Mouse (Mus musculus): ENCODE measurements at regions not wholly inside any gene's neighbourhood (a gene's known extent, or its start where the extent isn't known, plus 50 kb on each side); places are given as distances from the start of the nearest gene placed in this dataset.

DNA sequence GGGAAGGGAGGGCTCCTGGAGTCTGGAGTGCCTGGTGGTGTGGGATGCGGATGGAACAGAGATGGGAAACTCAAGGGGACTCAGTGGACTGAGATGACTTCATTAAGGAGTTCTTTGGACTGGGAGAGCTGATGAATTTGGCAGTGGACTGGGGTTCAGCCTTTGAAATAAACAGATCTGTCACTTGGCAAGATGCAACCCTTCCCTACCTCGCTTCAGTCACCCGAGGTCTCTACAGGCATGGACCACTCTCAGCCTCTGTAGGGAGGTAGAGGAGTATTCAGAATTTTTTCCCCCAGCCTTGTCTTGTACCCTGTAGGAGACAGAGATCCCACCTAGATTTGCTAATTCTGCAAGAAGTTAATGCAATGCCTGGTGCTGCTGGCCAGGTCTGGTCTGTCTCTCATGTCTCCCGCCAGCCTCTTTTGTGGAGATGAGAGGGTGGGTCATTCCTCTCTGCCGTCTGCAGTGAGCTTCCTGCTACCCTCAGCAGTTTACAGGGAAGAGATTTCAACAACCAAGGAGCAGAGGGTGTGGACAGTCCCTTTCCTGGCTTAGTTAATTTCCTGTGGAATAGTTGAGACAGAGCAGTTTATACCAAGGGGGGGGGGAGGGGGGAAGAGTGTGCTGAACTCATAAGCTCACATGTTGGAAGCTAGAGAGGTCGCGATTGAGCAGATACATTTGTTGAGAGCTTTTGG is 261.0 kb downstream of the Rps24 start:
- DNase-seq (ENCODE audit: low spot score) (peak; percentile 74), ATAC-seq (ENCODE audit: insufficient read depth, low read depth) (peak; percentile 89)
- H3K4me3 ChIP-seq (ENCODE audit: low read depth, low read length) = no peak overlapping the region
- H3K4me2 ChIP-seq (ENCODE audit: low read depth, low read length) = peak overlapping the region; percentile 16; the same call in 1 of the 2 replicates
- H3K9ac ChIP-seq (replicated peaks; ENCODE audit: low read depth, low read length) = no peak overlapping the region
- H3K9me3 ChIP-seq (replicated peaks; ENCODE audit: control insufficient read depth, low read length) = no peaks in the 10 kb centered on the region
- TF ChIP-seq EP300 (IDR thresholded peaks at IDR 0.05; ENCODE audit: low read depth) (no peak; the same call in 1 of the 2 replicates), CTCF (IDR thresholded peaks at IDR 0.05; ENCODE audit: low read depth) (no peak)
- H3K27me3 ChIP-seq (ENCODE audit: control insufficient read depth, insufficient read depth, low read length) = no peaks in the 10 kb centered on the region
- H3K36me3 ChIP-seq (replicated peaks; ENCODE audit: control insufficient read depth, insufficient read depth, low read length) = no peaks in the 10 kb centered on the region
- peaks cover 42% of the 10 kb centered on the region for H3K4me1 ChIP-seq (ENCODE audit: control insufficient read depth, insufficient read depth)
- H3K27ac ChIP-seq (ENCODE audit: low read depth) = peak overlapping the region; percentile 83
- 30% methylated on average over 7 of the region's 7 CpGs for WGBS

DNA sequence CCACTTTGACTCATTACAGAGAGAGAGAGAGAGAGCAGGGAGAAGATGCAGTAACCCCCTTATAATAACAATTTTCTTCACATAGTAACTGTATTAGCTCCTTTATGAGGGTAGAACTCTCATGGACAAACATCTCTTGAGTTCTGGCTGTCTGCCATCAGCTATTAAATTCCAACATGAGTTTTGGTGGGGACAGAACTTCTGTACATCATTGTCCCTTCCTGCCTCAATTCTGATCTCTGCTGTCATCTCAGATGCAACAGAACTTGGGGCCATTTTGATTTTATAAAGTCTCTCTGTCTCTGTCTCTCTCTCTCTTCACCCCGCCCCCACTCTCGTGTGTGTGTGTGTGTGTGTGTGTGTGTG is 261.6 kb downstream of the Rps24 start:
- H3K27me3 ChIP-seq (ENCODE audit: control insufficient read depth, insufficient read depth, low read length) = no peaks in the 10 kb centered on the region
- no peak overlapping the region for H3K4me2 ChIP-seq (ENCODE audit: low read depth, low read length)
- H3K4me3 ChIP-seq (ENCODE audit: low read depth, low read length) = no peak overlapping the region
- peak overlapping the region; percentile 83 for H3K27ac ChIP-seq (ENCODE audit: low read depth)
- no peak for DNase-seq (ENCODE audit: low spot score)
- H3K9ac ChIP-seq (replicated peaks; ENCODE audit: low read depth, low read length) = no peak overlapping the region
- 67% methylated on average over 2 of the region's 2 CpGs for WGBS
- H3K4me1 ChIP-seq (ENCODE audit: control insufficient read depth, insufficient read depth) = peaks cover 42% of the 10 kb centered on the region
- TF ChIP-seq EP300 (IDR thresholded peaks at IDR 0.05; ENCODE audit: low read depth) (no peak), CTCF (IDR thresholded peaks at IDR 0.05; ENCODE audit: low read depth) (no peak)
- no peaks in the 10 kb centered on the region for H3K9me3 ChIP-seq (replicated peaks; ENCODE audit: control insufficient read depth, low read length)
- no peaks in the 10 kb centered on the region for H3K36me3 ChIP-seq (replicated peaks; ENCODE audit: control insufficient read depth, insufficient read depth, low read length)
- ATAC-seq (ENCODE audit: insufficient read depth, low read depth) = no peak

DNA sequence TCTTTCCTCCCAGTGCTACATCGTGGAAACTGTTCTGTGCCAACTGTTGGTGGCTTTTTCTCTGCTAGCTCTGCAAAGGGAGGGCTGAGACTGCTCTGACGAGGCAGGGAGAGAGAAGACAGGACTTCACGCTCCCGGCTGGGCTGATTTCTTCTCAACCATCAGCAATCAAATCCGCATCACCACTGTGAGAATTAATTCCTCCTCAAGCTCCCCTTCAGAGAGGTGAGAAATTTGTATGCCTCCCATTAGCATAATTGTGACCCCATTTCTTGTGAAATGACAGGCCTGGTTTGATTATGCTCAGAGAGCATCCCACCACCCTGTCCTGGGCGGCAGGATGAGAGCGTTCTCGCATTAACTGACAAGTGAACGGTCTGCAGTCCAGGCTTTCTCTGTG is 262.4 kb downstream of the Rps24 start:
- no peak overlapping the region for H3K4me2 ChIP-seq (ENCODE audit: low read depth, low read length)
- H3K4me3 ChIP-seq (ENCODE audit: low read depth, low read length) = no peak overlapping the region
- DNase-seq (ENCODE audit: low spot score) = no peak
- H3K27me3 ChIP-seq (ENCODE audit: control insufficient read depth, insufficient read depth, low read length) = no peaks in the 10 kb centered on the region
- no peak for ATAC-seq (ENCODE audit: insufficient read depth, low read depth)
- 80% methylated on average over 9 of the region's 9 CpGs for WGBS
- H3K9ac ChIP-seq (replicated peaks; ENCODE audit: low read depth, low read length) = no peak overlapping the region
- peaks cover 42% of the 10 kb centered on the region for H3K4me1 ChIP-seq (ENCODE audit: control insufficient read depth, insufficient read depth)
- peak overlapping the region; percentile 83; the same call in 1 of the 2 replicates for H3K27ac ChIP-seq (ENCODE audit: low read depth)
- TF ChIP-seq EP300 (IDR thresholded peaks at IDR 0.05; ENCODE audit: low read depth) = no peak
- no peak for TF ChIP-seq CTCF (IDR thresholded peaks at IDR 0.05; ENCODE audit: low read depth)
- H3K36me3 ChIP-seq (replicated peaks; ENCODE audit: control insufficient read depth, insufficient read depth, low read length) = no peaks in the 10 kb centered on the region
- no peaks in the 10 kb centered on the region for H3K9me3 ChIP-seq (replicated peaks; ENCODE audit: control insufficient read depth, low read length)

DNA sequence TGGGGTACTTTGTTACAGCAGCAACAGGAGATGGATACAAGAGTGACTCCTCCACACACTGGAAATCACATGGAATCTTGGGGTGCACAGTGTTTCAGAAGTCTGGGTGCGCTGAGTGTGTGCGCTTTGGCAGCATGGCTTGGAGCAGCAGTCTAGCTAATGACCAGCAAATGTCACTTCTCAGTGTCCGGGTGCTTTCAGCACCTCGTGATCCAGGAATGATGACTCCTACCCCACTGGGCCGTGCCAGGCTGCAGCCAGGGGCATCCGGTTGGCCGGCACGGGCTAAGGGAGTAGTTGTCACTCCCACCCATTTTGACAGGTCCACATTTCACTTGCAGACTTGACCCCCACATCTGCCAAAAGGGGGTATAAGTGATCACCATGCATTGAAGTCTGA is 264.3 kb downstream of the Rps24 start:
- H3K9ac ChIP-seq (replicated peaks; ENCODE audit: low read depth, low read length) = no peak overlapping the region
- no peaks in the 10 kb centered on the region for H3K9me3 ChIP-seq (replicated peaks; ENCODE audit: control insufficient read depth, low read length)
- peak; percentile 18 for DNase-seq (ENCODE audit: low spot score)
- 39% methylated on average over 8 of the region's 8 CpGs for WGBS
- no peak overlapping the region for H3K4me2 ChIP-seq (ENCODE audit: low read depth, low read length)
- H3K27me3 ChIP-seq (ENCODE audit: control insufficient read depth, insufficient read depth, low read length) = no peaks in the 10 kb centered on the region
- no peak overlapping the region for H3K27ac ChIP-seq (ENCODE audit: low read depth)
- TF ChIP-seq CTCF (IDR thresholded peaks at IDR 0.05; ENCODE audit: low read depth) (no peak), EP300 (IDR thresholded peaks at IDR 0.05; ENCODE audit: low read depth) (no peak)
- peaks cover 30% of the 10 kb centered on the region for H3K4me1 ChIP-seq (ENCODE audit: control insufficient read depth, insufficient read depth)
- H3K36me3 ChIP-seq (replicated peaks; ENCODE audit: control insufficient read depth, insufficient read depth, low read length) = no peaks in the 10 kb centered on the region
- no peak for ATAC-seq (ENCODE audit: insufficient read depth, low read depth)
- no peak overlapping the region for H3K4me3 ChIP-seq (ENCODE audit: low read depth, low read length)

DNA sequence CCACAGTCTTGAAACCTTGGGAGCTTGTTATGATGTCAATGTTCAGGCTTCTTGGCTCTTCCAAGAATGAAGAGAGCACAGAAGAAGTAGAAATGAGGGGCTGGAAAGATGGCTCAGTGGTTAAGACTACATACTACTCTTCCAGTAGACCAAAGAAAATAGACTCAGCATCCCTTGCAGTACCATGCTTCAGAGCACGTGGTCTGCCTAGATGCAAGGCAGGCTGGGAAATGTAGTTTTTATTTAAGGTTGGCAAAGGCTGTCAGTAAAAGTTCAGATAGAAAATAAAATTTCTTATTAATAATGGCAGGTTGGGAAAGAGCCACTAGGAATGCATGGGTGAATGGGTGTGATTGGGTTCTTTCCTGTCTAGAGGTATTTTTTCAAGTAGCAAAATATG is 267.8 kb downstream of the Rps24 start:
- H3K9ac ChIP-seq (replicated peaks; ENCODE audit: low read depth, low read length) = no peak overlapping the region
- TF ChIP-seq EP300 (IDR thresholded peaks at IDR 0.05; ENCODE audit: low read depth) (no peak), CTCF (IDR thresholded peaks at IDR 0.05; ENCODE audit: low read depth) (no peak)
- 57% methylated on average over 1 of the region's 1 CpGs for WGBS
- no peaks in the 10 kb centered on the region for H3K36me3 ChIP-seq (replicated peaks; ENCODE audit: control insufficient read depth, insufficient read depth, low read length)
- H3K27ac ChIP-seq (ENCODE audit: low read depth) = no peak overlapping the region
- no peak for DNase-seq (ENCODE audit: low spot score)
- H3K4me3 ChIP-seq (ENCODE audit: low read depth, low read length) = no peak overlapping the region
- ATAC-seq (ENCODE audit: insufficient read depth, low read depth) = no peak
- no peaks in the 10 kb centered on the region for H3K9me3 ChIP-seq (replicated peaks; ENCODE audit: control insufficient read depth, low read length)
- H3K27me3 ChIP-seq (ENCODE audit: control insufficient read depth, insufficient read depth, low read length) = no peaks in the 10 kb centered on the region
- peaks cover 24% of the 10 kb centered on the region; the same call in 1 of the 2 replicates for H3K4me1 ChIP-seq (ENCODE audit: control insufficient read depth, insufficient read depth)
- no peak overlapping the region for H3K4me2 ChIP-seq (ENCODE audit: low read depth, low read length)
